Mouse (Mus musculus): ENCODE results near the gene Tssk4. TPM values are rescaled to one million over a fixed set of nuclear protein-coding genes. Genes with fewer than 3 reads are reported as not detected.

The Tssk4 gene
- total and polyA plus RNA-seq, 2 experiments from 2014 or later, result 0.16 to 0.28 TPM

DNA sequence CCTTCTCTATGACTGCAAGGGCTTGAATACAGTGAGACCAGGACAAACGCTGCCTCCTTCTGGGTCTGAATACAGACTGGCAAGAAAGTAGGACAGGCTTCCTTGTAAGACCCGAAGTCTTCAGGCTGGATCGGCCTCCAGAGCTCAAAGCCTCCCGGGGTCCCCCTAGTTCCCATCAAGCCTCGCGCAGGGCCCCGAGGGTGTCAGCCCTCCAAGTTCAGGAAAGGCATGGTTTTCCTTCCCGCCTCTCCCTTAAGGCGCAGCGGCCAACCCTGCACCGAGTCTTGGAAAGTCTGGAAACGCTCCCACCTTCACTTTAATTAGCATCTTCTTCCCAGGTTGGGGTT is 21.5 kb downstream of the Tssk4 start:
- WGBS, result 0% methylated on average over 12 of the region's 12 CpGs
- H3K27ac ChIP-seq (ENCODE audit: low read depth, low read length), result peak overlapping the region; percentile 94
- peak overlapping the region; percentile 81 for H3K4me2 ChIP-seq (ENCODE audit: low read depth, low read length, poor library complexity, severe bottlenecking)
- H3K27me3 ChIP-seq (ENCODE audit: insufficient read depth, low read length), result no peaks in the 10 kb centered on the region
- DNase-seq (ENCODE audit: low spot score) (peak; percentile 53), ATAC-seq (ENCODE audit: low FRiP score) (peak; percentile 61)
- peak overlapping the region; percentile 58 for H3K4me3 ChIP-seq (ENCODE audit: low read depth, low read length)
- no peaks in the 10 kb centered on the region for H3K9me3 ChIP-seq (ENCODE audit: low read length)
- peaks cover 11% of the 10 kb centered on the region; the same call in 1 of the 2 replicates for H3K36me3 ChIP-seq (ENCODE audit: insufficient read depth, low read length)
- TF ChIP-seq CTCF (IDR thresholded peaks at IDR 0.05), result peak; percentile 24
- H3K9ac ChIP-seq (replicated peaks; ENCODE audit: low read length, poor library complexity, severe bottlenecking), result peak overlapping the region; percentile 90
- H3K4me1 ChIP-seq (ENCODE audit: insufficient read depth, low read length), result no peaks in the 10 kb centered on the region; the same call in 1 of the 2 replicates

- H3K9ac ChIP-seq (replicated peaks; ENCODE audit: low read length, poor library complexity, severe bottlenecking), result peak within 1 kb of the TSS; percentile 90
- peak; percentile 98 for DNase-seq (ENCODE audit: low spot score)
- peak within 1 kb of the TSS; percentile 94 for H3K27ac ChIP-seq (ENCODE audit: low read depth, low read length)
- no peaks in the 10 kb centered on the region for H3K27me3 ChIP-seq (ENCODE audit: insufficient read depth, low read length)
- H3K9me3 ChIP-seq (ENCODE audit: low read length), result no peaks in the 10 kb centered on the region
- H3K4me3 ChIP-seq (ENCODE audit: low read depth, low read length), result peak within 1 kb of the TSS; percentile 58
- peak; percentile 95 for ATAC-seq (ENCODE audit: low FRiP score)
- H3K4me2 ChIP-seq (ENCODE audit: low read depth, low read length, poor library complexity, severe bottlenecking), result peak within 1 kb of the TSS; percentile 81
- no peak for TF ChIP-seq CTCF (IDR thresholded peaks at IDR 0.05)
- no peaks in the 10 kb centered on the region; the same call in 1 of the 2 replicates for H3K4me1 ChIP-seq (ENCODE audit: insufficient read depth, low read length)
- WGBS, result 1% methylated on average over 38 of the region's 38 CpGs
- H3K36me3 ChIP-seq (ENCODE audit: insufficient read depth, low read length), result peaks cover 13% of the 10 kb centered on the region; the same call in 1 of the 2 replicates
Measured at GRCm38 (mm10) chr14:55671833-55672740, 22.1 kb downstream of the Tssk4 start, which contains the start of the genes Gmpr2 and Nedd8. TSS of gene Gmpr2 (plus strand) at chr14:55671941. TSS of gene Nedd8 (minus strand) at chr14:55672124.

DNA sequence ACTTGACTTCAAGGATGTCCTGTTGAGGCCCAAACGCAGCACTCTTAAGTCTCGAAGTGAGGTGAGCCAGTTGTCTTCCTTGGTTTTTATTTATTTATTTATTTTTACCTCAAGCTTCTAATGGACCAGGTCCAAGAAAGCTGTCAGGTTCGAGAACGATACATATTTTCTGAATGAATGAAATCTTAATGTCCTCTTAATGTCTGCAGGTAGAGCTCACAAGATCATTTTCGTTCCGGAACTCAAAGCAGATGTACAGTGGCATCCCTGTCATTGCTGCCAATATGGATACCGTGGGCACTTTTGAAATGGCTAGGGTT is 22.7 kb downstream of the Tssk4 start:
- H3K9me3 ChIP-seq (ENCODE audit: low read length), result no peaks in the 10 kb centered on the region
- ATAC-seq (ENCODE audit: low FRiP score) (no peak), DNase-seq (ENCODE audit: low spot score) (no peak)
- TF ChIP-seq CTCF (IDR thresholded peaks at IDR 0.05), result no peak
- peak overlapping the region; percentile 58 for H3K4me3 ChIP-seq (ENCODE audit: low read depth, low read length)
- no peak overlapping the region for H3K27ac ChIP-seq (ENCODE audit: low read depth, low read length)
- no peaks in the 10 kb centered on the region for H3K27me3 ChIP-seq (ENCODE audit: insufficient read depth, low read length)
- H3K9ac ChIP-seq (replicated peaks; ENCODE audit: low read length, poor library complexity, severe bottlenecking), result no peak overlapping the region
- 82% methylated on average over 7 of the region's 7 CpGs for WGBS
- H3K4me1 ChIP-seq (ENCODE audit: insufficient read depth, low read length), result no peaks in the 10 kb centered on the region; the same call in 1 of the 2 replicates
- H3K4me2 ChIP-seq (ENCODE audit: low read depth, low read length, poor library complexity, severe bottlenecking), result peak overlapping the region; percentile 81
- peaks cover 17% of the 10 kb centered on the region; the same call in 1 of the 2 replicates for H3K36me3 ChIP-seq (ENCODE audit: insufficient read depth, low read length)

DNA sequence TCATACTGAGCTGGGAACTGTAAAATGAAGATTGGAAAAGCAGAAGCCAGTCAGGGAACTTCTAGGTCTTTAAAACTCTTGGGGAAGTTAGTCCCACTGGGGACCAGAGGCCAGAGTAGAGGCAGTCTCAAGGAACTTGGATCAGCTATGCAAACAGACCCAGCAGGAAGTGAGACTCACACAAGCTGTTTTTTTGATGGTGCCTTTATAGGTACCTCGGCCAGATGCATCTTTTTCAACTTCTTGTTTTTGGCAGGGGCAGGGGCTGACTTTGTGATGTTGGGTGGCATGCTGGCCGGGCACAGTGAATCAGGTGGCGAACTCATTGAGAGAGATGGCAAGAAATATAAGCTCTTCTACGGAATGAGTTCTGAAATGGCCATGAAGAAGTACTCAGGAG is 27.6 kb downstream of the Tssk4 start:
- ATAC-seq (ENCODE audit: low FRiP score), result no peak
- H3K36me3 ChIP-seq (ENCODE audit: insufficient read depth, low read length), result peaks cover 35% of the 10 kb centered on the region

DNA sequence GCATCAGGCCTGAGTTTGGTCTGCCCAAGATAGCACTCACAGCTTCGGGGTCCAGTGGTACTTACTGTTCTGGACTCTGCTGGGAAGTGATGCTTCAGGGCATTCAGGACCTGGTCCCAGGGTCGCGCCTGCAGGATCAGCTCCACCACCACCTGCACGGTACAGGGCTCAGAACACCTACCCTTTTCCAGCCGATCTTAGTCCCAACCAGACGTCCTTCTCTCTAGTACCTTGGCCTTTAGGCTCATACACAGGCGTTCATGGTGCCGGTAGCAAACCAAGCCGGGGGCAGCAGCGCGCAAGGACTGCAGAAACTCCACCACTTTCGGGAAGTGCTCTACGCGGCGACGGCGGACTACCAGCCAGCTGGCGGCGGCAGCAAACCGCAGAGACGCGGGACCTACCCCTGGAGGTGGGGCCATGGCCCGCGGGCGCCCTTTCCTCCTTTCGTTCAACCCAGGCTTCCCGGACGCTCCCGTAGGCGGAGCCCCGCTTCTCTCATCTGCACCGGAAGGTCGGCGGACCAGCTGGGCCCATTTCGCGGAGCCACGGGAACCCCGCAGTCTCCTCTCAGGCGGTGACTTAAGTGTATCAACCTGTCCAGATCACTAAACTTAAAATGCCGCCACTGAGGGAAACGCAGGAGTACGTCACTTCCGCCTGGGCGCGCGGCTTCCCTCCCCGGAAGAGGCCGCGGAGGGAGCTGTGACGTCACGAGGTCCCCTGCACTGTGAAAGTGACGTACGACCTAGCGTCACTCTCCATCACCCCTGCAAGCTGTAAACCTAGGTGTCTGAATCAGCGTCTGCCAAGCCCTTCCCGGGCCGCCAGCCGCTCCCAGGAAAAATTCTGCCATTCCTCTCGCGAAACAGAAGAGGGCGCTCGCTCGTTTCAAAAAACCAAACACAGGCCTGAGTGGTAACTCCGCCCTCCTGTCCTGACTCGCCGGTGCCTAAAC is 31.5 kb downstream of the Tssk4 start, which contains the start of gene Tinf2:
TSS of gene Tinf2 (minus strand) at position 661 of the 958 bp plus-strand sequence.
- peak; percentile 98 for DNase-seq (ENCODE audit: low spot score)
- Histone ChIP-seq H3K9ac (replicated peaks; ENCODE audit: low read length, poor library complexity, severe bottlenecking) (peak within 1 kb of the TSS; percentile 55), H3K9me3 (ENCODE audit: low read length) (no peaks in the 10 kb centered on the region), H3K36me3 (ENCODE audit: insufficient read depth, low read length) (peaks cover 29% of the 10 kb centered on the region), H3K4me1 (ENCODE audit: insufficient read depth, low read length) (no peaks in the 10 kb centered on the region), H3K27ac (ENCODE audit: low read depth, low read length) (peak within 1 kb of the TSS; percentile 40), H3K27me3 (ENCODE audit: insufficient read depth, low read length) (no peaks in the 10 kb centered on the region), H3K4me2 (ENCODE audit: low read depth, low read length, poor library complexity, severe bottlenecking) (peak within 1 kb of the TSS; percentile 68), H3K4me3 (ENCODE audit: low read depth, low read length) (peak within 1 kb of the TSS; percentile 46)
- WGBS, result under 1% methylated on average over 66 of the region's 66 CpGs
- TF ChIP-seq CTCF (IDR thresholded peaks at IDR 0.05), result peak; percentile 91
- peak; percentile 98 for ATAC-seq (ENCODE audit: low FRiP score)

More for the DNA sequence above, 27.6 kb downstream of the Tssk4 start:
- no peak overlapping the region for H3K9ac ChIP-seq (replicated peaks; ENCODE audit: low read length, poor library complexity, severe bottlenecking)
- H3K9me3 ChIP-seq (ENCODE audit: low read length), result no peaks in the 10 kb centered on the region
- no peak overlapping the region for H3K4me3 ChIP-seq (ENCODE audit: low read depth, low read length)
- H3K27me3 ChIP-seq (ENCODE audit: insufficient read depth, low read length), result no peaks in the 10 kb centered on the region
- no peak overlapping the region for H3K4me2 ChIP-seq (ENCODE audit: low read depth, low read length, poor library complexity, severe bottlenecking)
- H3K27ac ChIP-seq (ENCODE audit: low read depth, low read length), result no peak overlapping the region
- TF ChIP-seq CTCF (IDR thresholded peaks at IDR 0.05), result no peak
- WGBS, result 94% methylated on average over 4 of the region's 4 CpGs
- no peak for DNase-seq (ENCODE audit: low spot score)
- no peaks in the 10 kb centered on the region for H3K4me1 ChIP-seq (ENCODE audit: insufficient read depth, low read length)

Data from midbrain, postnatal 0 days (tissue).